Mouse (Mus musculus) CH12.LX (cell line): ENCODE results near the gene Mrpl38.

ENCODE experiments used
- CTCF ChIP-seq, 2 experiments: IDR thresholded peaks in 1 of 2; conservative IDR thresholded peaks in 1 of 2; 2 replicates each; pipeline ENCODE4 v1.5.1; 2011 to 2012; ENCODE audit warnings: low read depth in 2 of 2, low read length in 2 of 2, improper control_type of control experiment in 1 of 2, inconsistent platforms in 1 of 2, mild to moderate bottlenecking in 1 of 2, moderate library complexity in 1 of 2
- ELF1 ChIP-seq: IDR thresholded peaks from 2 replicates; pipeline ENCODE4 v1.6.1; 2014; ENCODE audit warnings: low read depth, mild to moderate bottlenecking, inconsistent platforms, low read length, improper control_type of control experiment
- UBTF ChIP-seq: IDR thresholded peaks from 2 replicates; pipeline ENCODE4 v1.6.1; 2012; ENCODE audit warnings: low read depth, mild to moderate bottlenecking, inconsistent platforms, low read length, improper control_type of control experiment, moderate library complexity
- ZC3H11A ChIP-seq: IDR thresholded peaks from 2 replicates; pipeline ENCODE4 v1.6.1; 2012; ENCODE audit warnings: low read depth, mild to moderate bottlenecking, inconsistent platforms, low read length, improper control_type of control experiment

DNA sequence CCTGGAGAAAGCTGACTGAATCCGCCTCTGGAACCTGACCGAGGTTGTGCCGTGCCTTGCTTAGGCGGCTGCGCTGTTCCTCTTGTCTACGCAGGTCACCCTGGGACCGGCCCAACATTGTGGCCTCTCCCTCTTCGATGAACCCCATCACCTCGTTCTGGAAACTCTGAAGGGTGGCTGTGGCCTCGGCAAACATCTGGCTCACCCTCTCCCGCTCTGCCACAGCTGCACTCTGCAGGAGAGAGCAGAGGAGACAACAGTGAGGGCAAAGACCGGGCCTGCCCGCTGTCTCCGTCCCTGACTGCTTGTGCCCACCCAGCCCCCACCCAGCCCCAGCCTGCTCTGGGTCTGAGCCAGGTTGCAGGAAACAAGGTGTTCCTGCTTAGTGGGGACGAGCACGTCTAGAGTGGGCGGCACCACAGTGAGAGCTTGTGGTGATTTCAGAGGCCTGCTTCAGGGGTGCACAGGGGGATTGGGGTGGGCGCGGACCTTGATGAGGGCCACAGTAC, 30.8 kb downstream of the Mrpl38 start:
- TF ChIP-seq UBTF (no peak), CTCF (conservative IDR thresholded peaks at IDR 0.05 in 1 of 2, IDR thresholded peaks at IDR 0.05 in 1 of 2; ENCODE audit: low read depth in 2 of 2, low read length in 2 of 2) (no peak), ELF1 (no peak), ZC3H11A (no peak)
